Mouse (Mus musculus): Measurements from ENCODE around the gene Abcd3.

DNA sequence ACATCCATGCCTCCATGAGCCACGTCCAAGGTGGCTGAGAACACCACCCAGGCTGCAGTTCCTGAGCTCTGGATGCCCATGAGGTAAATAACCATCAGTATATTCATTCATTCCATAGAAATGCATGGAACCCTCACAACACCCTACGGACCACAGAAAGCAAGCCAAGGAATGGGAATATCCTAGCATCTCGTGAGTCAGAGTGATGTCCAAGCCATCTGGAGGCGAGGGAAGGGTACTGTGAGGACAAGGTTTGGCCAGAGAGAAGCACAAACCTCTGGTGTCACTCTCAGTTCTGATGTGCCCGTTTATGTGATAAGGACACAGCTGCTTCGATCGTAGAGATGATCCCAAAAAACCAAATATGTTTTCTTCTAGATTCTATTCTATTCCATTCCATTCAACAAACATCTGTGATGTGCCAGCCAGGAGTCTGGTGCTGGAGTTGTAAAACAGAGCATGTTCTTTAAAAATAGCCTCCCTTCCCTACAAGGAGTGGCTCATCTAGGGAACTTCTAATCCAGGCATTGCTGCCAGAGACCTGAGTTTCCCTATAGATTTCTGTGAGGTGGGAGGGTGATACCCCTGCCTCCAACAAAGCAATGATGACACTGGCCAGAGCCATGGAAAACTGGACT lies 104.1 kb downstream of the Abcd3 start:
- TF ChIP-seq CTCF (IDR thresholded peaks at IDR 0.05; ENCODE audit: low read depth) (no peak), EP300 (IDR thresholded peaks at IDR 0.05; ENCODE audit: low read depth) (no peak)
